Mouse (Mus musculus): ENCODE measurements around the gene Lin52. TPM values are rescaled to one million over a fixed set of nuclear protein-coding genes. Genes with fewer than 3 reads are reported as not detected.
"Not testable (repeated sequence)": the region's sequence is repeated elsewhere in the genome, so short reads cannot be mapped to it uniquely, and the experiment has no call there.

Gene Lin52
- polyA plus RNA-seq, 1 experiment from 2014 or later, result 36.1 TPM

DNA sequence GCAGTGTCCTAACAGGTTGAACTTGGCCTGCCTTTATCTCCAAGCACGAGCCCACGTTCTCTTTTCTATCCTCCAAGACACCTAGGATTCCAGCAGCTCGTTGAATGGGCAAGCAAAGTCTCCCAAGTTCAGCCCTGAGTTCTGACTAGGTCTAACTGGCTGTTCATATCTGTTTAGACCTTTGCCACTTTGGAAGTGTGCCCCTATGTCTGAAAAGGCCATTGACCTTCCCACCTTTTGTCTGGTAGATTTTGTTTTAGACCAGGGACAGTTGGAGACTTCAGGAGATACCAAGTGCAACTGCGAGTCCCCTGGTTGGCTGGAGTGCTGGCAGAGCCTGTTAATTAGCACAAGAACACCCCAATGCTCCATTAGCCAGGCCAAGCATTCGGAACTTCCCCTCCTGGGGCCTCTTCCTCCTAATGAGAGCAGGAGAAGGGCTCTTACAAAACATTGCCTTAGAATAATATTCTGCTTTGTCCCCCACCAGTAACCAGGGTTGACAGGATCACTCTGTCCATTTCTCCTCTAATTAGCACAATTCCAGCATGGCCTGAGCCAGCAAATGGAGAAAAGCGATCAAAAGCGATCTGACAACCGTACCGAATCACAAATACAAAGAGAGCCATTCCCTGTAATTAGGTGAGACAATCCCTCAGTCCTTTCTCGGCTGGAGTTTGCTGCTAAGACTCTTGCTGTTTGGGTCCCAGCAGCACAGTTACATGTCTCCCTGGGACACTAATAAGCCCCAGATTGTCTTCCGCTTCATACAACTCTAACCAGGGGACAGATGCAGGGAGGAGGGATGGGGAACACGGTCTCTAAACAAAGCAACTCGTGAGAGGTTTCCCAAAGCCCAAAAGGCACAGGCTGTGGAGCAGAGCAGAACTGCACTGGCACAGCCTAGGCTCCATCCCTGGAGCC is 80.9 kb downstream of the Lin52 start:
- peak; percentile 82 for ATAC-seq (replicated peaks; ENCODE audit: insufficient number of reproducible peaks, low FRiP score, low TSS enrichment, low read depth)
- Histone ChIP-seq H3K9ac (replicated peaks; ENCODE audit: low read length) (no peak overlapping the region), H3K4me3 (ENCODE audit: low read depth, low read length) (no peak overlapping the region), H3K36me3 (replicated peaks; ENCODE audit: control insufficient read depth, insufficient read depth, low read depth, low read length) (no peaks in the 10 kb centered on the region), H3K27me3 (ENCODE audit: control insufficient read depth, insufficient read depth, low read length) (no peaks in the 10 kb centered on the region), H3K27ac (replicated peaks; ENCODE audit: low read depth, low read length) (peak overlapping the region; percentile 44; the same call in 1 of the 2 replicates), H3K4me1 (ENCODE audit: control insufficient read depth, insufficient read depth, low read length) (no peaks in the 10 kb centered on the region; the same call in 1 of the 2 replicates), H3K9me3 (replicated peaks; ENCODE audit: control insufficient read depth, low read length) (no peaks in the 10 kb centered on the region), H3K4me2 (ENCODE audit: low read depth, low read length) (no peak overlapping the region)
- peak; percentile 54 for DNase-seq (ENCODE audit: low spot score)
- WGBS, result 26% methylated on average over 13 of the region's 13 CpGs

DNA sequence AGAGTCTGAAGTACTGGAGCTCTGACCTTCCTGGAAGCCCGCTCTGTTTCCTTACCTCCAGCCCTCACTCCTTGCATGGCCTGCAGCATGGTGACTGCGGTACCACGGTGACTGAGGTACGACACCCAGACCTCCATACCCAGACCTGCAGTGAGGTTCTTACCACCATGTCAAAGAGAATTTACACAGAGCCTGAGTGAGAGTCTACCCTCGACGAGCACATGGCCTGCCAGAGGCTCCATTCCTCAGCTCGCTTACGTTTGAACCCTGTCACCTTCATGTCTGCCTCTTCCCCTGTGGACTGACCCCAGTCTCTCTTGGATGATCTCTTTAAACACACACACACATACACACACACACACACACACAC is 81.6 kb downstream of the Lin52 start:
- no peak overlapping the region for H3K9ac ChIP-seq (replicated peaks; ENCODE audit: low read length)

DNA sequence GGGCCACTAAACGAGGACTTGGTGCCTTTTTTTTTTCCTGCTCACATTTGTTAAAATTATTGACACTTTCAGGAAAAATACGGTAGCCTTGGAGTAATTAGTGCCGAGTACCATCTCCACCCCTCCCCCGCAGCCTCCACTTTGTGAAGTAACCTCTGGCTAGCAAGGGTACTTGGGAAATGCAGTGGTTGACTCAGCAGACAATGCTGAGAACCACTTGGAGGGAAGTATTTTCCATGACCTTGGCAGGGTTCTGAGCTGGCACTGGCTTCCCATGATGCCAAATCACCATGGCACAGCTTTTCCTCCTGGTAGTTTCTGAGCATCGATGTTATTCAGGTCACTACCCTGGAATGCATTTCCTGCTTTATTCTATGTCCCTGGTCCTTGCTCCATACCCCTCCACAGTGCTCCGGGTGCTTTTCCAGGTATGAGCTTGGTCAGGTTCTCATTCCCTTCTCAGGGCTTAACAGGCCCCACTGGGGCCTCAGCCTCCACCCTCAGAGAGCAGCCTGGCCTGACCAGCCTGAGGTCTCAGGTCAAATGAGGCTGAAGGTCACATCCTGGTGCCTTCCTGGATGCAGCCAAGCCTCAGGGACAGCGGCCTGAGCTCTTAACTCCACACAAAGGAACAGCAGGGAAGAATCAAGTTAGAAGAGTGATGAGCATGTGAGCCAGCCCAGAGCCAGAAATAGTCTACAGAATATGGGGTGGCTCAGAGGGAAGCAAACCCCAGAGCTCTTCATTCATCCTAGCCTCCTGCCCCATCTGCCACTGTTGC is 82.7 kb downstream of the Lin52 start:
- Histone ChIP-seq H3K9ac (replicated peaks; ENCODE audit: low read length) (no peak overlapping the region), H3K27me3 (ENCODE audit: control insufficient read depth, insufficient read depth, low read length) (no peaks in the 10 kb centered on the region), H3K4me1 (ENCODE audit: control insufficient read depth, insufficient read depth, low read length) (no peaks in the 10 kb centered on the region; the same call in 1 of the 2 replicates), H3K27ac (replicated peaks; ENCODE audit: low read depth, low read length) (no peak overlapping the region), H3K9me3 (replicated peaks; ENCODE audit: control insufficient read depth, low read length) (no peaks in the 10 kb centered on the region), H3K4me3 (ENCODE audit: low read depth, low read length) (no peak overlapping the region), H3K36me3 (replicated peaks; ENCODE audit: control insufficient read depth, insufficient read depth, low read depth, low read length) (no peaks in the 10 kb centered on the region), H3K4me2 (ENCODE audit: low read depth, low read length) (no peak overlapping the region)
- 53% methylated on average over 7 of the region's 7 CpGs for WGBS
- no peak for DNase-seq (ENCODE audit: low spot score)
- ATAC-seq (replicated peaks; ENCODE audit: insufficient number of reproducible peaks, low FRiP score, low TSS enrichment, low read depth), result no peak

More for the DNA sequence above, 81.6 kb downstream of the Lin52 start:
- Histone ChIP-seq H3K9me3 (replicated peaks; ENCODE audit: control insufficient read depth, low read length) (no peaks in the 10 kb centered on the region), H3K36me3 (replicated peaks; ENCODE audit: control insufficient read depth, insufficient read depth, low read depth, low read length) (no peaks in the 10 kb centered on the region), H3K4me3 (ENCODE audit: low read depth, low read length) (no peak overlapping the region), H3K27me3 (ENCODE audit: control insufficient read depth, insufficient read depth, low read length) (no peaks in the 10 kb centered on the region), H3K4me1 (ENCODE audit: control insufficient read depth, insufficient read depth, low read length) (no peaks in the 10 kb centered on the region; the same call in 1 of the 2 replicates), H3K4me2 (ENCODE audit: low read depth, low read length) (no peak overlapping the region), H3K27ac (replicated peaks; ENCODE audit: low read depth, low read length) (peak overlapping the region; percentile 44; the same call in 1 of the 2 replicates)
- peak; percentile 64 for ATAC-seq (replicated peaks; ENCODE audit: insufficient number of reproducible peaks, low FRiP score, low TSS enrichment, low read depth)
- 46% methylated on average over 8 of the region's 8 CpGs for WGBS
- no peak for DNase-seq (ENCODE audit: low spot score)

DNA sequence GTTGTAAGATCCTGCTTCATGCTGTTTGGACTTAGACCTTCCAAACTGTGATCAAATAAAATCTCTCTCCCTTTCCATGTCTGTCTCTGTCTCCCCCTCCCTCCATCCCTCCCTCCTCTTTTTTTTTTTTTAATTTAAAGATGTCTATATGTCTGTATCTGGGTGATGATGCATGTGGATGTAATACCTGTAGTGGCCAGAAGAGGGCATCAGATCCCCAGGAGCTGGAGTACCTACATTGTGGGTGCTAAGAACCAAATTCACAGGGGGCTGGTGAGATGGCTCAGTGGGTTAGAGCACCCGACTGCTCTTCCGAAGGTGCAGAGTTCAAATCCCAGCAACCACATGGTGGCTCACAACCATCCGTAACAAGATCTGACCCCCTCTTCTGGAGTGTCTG is 88.3 kb downstream of the Lin52 start:
- not testable (repeated sequence) for H3K4me1 ChIP-seq (ENCODE audit: control insufficient read depth, insufficient read depth, low read length); H3K9me3 ChIP-seq (replicated peaks; ENCODE audit: control insufficient read depth, low read length); ATAC-seq (replicated peaks; ENCODE audit: insufficient number of reproducible peaks, low FRiP score, low TSS enrichment, low read depth); H3K36me3 ChIP-seq (replicated peaks; ENCODE audit: control insufficient read depth, insufficient read depth, low read depth, low read length); H3K27ac ChIP-seq (replicated peaks; ENCODE audit: low read depth, low read length); H3K27me3 ChIP-seq (ENCODE audit: control insufficient read depth, insufficient read depth, low read length); H3K9ac ChIP-seq (replicated peaks; ENCODE audit: low read length); H3K4me2 ChIP-seq (ENCODE audit: low read depth, low read length); DNase-seq (ENCODE audit: low spot score); H3K4me3 ChIP-seq (ENCODE audit: low read depth, low read length)
- WGBS, result 85% methylated on average over 3 of the region's 3 CpGs

DNA sequence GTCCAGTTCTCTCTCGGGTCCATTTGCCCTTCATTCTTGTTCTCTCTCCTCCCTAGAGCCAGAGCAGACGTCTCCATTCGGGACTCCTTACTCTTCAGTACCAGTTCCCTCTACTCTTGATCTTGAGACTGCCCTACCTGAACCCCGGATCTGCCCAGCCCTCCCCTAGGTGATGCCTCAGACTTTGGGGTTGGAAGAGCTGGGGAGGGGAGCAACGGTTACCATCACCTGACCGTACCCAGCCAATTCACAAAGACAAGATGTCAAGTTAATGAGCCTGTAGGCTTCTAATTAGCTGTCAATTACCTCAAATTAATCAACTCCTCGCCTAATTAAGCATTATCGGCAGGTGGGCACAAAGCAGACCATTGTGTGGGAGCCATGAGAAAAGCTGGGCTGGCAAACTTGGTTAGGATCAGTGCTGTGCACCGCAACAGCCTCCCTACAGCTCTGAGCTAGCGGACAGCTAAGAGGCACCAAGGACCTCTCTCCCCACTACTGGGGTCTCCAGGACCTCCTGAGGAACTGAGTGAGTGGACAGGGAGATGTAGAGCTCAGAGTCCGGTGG is 90.3 kb downstream of the Lin52 start:
- Histone ChIP-seq H3K4me1 (ENCODE audit: control insufficient read depth, insufficient read depth, low read length) (no peaks in the 10 kb centered on the region), H3K27me3 (ENCODE audit: control insufficient read depth, insufficient read depth, low read length) (no peaks in the 10 kb centered on the region), H3K4me2 (ENCODE audit: low read depth, low read length) (no peak overlapping the region), H3K9me3 (replicated peaks; ENCODE audit: control insufficient read depth, low read length) (no peaks in the 10 kb centered on the region), H3K4me3 (ENCODE audit: low read depth, low read length) (no peak overlapping the region), H3K36me3 (replicated peaks; ENCODE audit: control insufficient read depth, insufficient read depth, low read depth, low read length) (no peaks in the 10 kb centered on the region), H3K9ac (replicated peaks; ENCODE audit: low read length) (no peak overlapping the region), H3K27ac (replicated peaks; ENCODE audit: low read depth, low read length) (no peak overlapping the region)
- 66% methylated on average over 11 of the region's 11 CpGs for WGBS
- DNase-seq (ENCODE audit: low spot score) (no peak), ATAC-seq (replicated peaks; ENCODE audit: insufficient number of reproducible peaks, low FRiP score, low TSS enrichment, low read depth) (no peak)

DNA sequence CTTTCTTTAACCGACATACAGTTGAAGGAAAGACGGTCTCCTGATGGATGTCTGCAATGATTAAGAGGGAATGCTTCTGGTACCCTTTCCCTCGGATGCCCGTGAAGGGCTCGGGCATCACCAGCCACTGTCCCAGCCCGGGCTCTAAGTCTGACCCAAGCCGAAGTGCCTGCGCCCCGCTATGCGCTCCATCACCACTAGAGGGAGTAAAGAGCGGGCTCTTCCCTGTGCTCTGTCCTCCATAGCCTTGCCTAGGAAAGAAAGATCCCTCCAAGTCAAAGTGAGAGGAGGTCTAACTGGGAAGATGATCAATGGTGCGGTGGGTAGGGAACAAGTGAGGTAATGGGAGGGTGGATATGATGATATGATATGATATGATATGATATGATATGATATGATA is 94.8 kb downstream of the Lin52 start:
- no peak overlapping the region for H3K9ac ChIP-seq (replicated peaks; ENCODE audit: low read length)
- H3K27ac ChIP-seq (replicated peaks; ENCODE audit: low read depth, low read length), result no peak overlapping the region
- ATAC-seq (replicated peaks; ENCODE audit: insufficient number of reproducible peaks, low FRiP score, low TSS enrichment, low read depth) (peak; percentile 70; the same call in 1 of the 2 replicates), DNase-seq (ENCODE audit: low spot score) (peak; percentile 88)
- no peaks in the 10 kb centered on the region for H3K9me3 ChIP-seq (replicated peaks; ENCODE audit: control insufficient read depth, low read length)
- 5% methylated on average over 12 of the region's 12 CpGs for WGBS
- H3K4me1 ChIP-seq (ENCODE audit: control insufficient read depth, insufficient read depth, low read length), result no peaks in the 10 kb centered on the region
- no peak overlapping the region for H3K4me3 ChIP-seq (ENCODE audit: low read depth, low read length)
- H3K27me3 ChIP-seq (ENCODE audit: control insufficient read depth, insufficient read depth, low read length), result no peaks in the 10 kb centered on the region
- H3K36me3 ChIP-seq (replicated peaks; ENCODE audit: control insufficient read depth, insufficient read depth, low read depth, low read length), result no peaks in the 10 kb centered on the region
- H3K4me2 ChIP-seq (ENCODE audit: low read depth, low read length), result no peak overlapping the region

DNA sequence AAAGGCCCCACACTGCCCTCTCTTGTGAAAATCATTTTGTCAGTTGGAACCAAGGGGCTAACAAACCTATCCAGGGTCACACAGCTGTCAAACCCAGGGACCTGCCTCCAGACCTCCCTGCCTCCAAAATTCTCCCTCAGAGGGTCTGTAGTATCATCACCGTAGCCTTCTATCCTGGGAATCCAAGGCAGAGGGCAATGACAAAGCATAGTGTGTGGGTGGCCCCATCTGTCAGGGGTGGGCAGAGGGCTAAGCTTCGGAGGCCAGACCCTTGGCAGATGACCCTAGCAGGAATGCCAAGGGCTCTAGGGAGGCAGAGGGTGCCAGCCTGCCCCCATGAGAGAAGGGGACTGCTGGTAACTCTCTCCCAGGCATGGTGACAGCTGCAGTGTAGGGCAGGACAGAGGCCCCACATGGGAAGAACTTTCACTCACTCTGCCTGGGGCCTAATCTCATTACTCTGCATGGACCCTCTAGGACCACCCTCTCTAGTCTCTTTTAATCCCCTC is 95.4 kb downstream of the Lin52 start:
- H3K27ac ChIP-seq (replicated peaks; ENCODE audit: low read depth, low read length), result no peak overlapping the region
- DNase-seq (ENCODE audit: low spot score) (no peak), ATAC-seq (replicated peaks; ENCODE audit: insufficient number of reproducible peaks, low FRiP score, low TSS enrichment, low read depth) (no peak)
- no peak overlapping the region for H3K9ac ChIP-seq (replicated peaks; ENCODE audit: low read length)
- H3K4me3 ChIP-seq (ENCODE audit: low read depth, low read length), result no peak overlapping the region
- no peaks in the 10 kb centered on the region for H3K4me1 ChIP-seq (ENCODE audit: control insufficient read depth, insufficient read depth, low read length)
- no peak overlapping the region for H3K4me2 ChIP-seq (ENCODE audit: low read depth, low read length)
- H3K9me3 ChIP-seq (replicated peaks; ENCODE audit: control insufficient read depth, low read length), result no peaks in the 10 kb centered on the region
- WGBS, result 76% methylated on average over 2 of the region's 2 CpGs
- no peaks in the 10 kb centered on the region for H3K36me3 ChIP-seq (replicated peaks; ENCODE audit: control insufficient read depth, insufficient read depth, low read depth, low read length)
- no peaks in the 10 kb centered on the region for H3K27me3 ChIP-seq (ENCODE audit: control insufficient read depth, insufficient read depth, low read length)

Data from embryonic facial prominence, embryonic 11.5 days (tissue).